Mouse (Mus musculus): ENCODE measurements at regions not wholly inside any gene's neighbourhood (a gene's known extent, or its start where the extent isn't known, plus 50 kb on each side); places are given as distances from the start of the nearest gene placed in this dataset.

- TF ChIP-seq CTCF (IDR thresholded peaks at IDR 0.05; ENCODE audit: control insufficient read depth, insufficient read depth, insufficient replicate concordance, low read depth, low read length) (no peak), POLR2A (IDR thresholded peaks at IDR 0.05; ENCODE audit: control insufficient read depth, low read depth, low read length) (no peak)
Measured at GRCm38 (mm10) chr14:24616306-24617125, 129.6 kb downstream of the Rps24 start.
